Mouse (Mus musculus) stomach, embryonic 16.5 days (tissue): ENCODE results near the gene 1810046K07Rik. TPM values are rescaled to one million over a fixed set of nuclear protein-coding genes. Genes with fewer than 3 reads are reported as not detected.

Experiments used
- ATAC-seq: fragments of 200-750 bp; cut with Nextera tagmentation; 2 replicates; pipeline ENCODE4 v1.8.0; 2017; ENCODE audit warnings: moderate number of reproducible peaks, moderate TSS enrichment; ENCODE audit not compliant: insufficient read depth, low FRiP score
- H3K27ac ChIP-seq: fragments of 300-500 bp; sonication (generic); 2 replicates; pipeline ENCODE4 v1.5.1; 2014; ENCODE audit warnings: low read length
- H3K27me3 ChIP-seq: fragments of 300-500 bp; sonication (generic); 2 replicates; pipeline ENCODE4 v1.6.1; 2014; ENCODE audit warnings: low read length, control low read depth, mixed read lengths; ENCODE audit not compliant: control insufficient read depth, insufficient read depth
- H3K36me3 ChIP-seq: fragments of 300-500 bp; sonication (generic); 2 replicates; pipeline ENCODE4 v1.6.1; 2014; ENCODE audit warnings: low read length; ENCODE audit not compliant: control insufficient read depth, insufficient read depth
- H3K4me1 ChIP-seq: fragments of 300-500 bp; sonication (generic); 2 replicates; pipeline ENCODE4 v1.6.1; 2014; ENCODE audit warnings: low read length, control low read depth, mixed read lengths; ENCODE audit not compliant: control insufficient read depth, insufficient read depth
- H3K4me2 ChIP-seq: fragments of 300-500 bp; sonication (generic); 2 replicates; pipeline ENCODE4 v1.6.1; 2014; ENCODE audit warnings: low read depth, low read length, mixed read lengths
- H3K4me3 ChIP-seq: fragments of 300-500 bp; sonication (generic); replicated peaks from 2 replicates; pipeline ENCODE4 v1.5.1; 2014; ENCODE audit warnings: mild to moderate bottlenecking, low read length
- H3K9ac ChIP-seq: fragments of 300-500 bp; sonication (generic); 2 replicates; pipeline ENCODE4 v1.6.1; 2014; ENCODE audit warnings: low read length
- H3K9me3 ChIP-seq: fragments of 300-500 bp; sonication (generic); replicated peaks from 2 replicates; pipeline ENCODE4 v1.6.1; 2016; ENCODE audit warnings: low read length, control low read depth; ENCODE audit not compliant: control insufficient read depth
- WGBS: fragments of 180-500 bp; shearing (Covaris S2); extraction: QIAGEN DNeasy Blood & Tissue Kit; methylation state at CpG from one replicate; pipeline ENCODE4 v1.1.7; 2014; 5-methylcytosine and 5-hydroxymethylcytosine counted together
- polyA plus RNA-seq: library from polyadenylated mRNA; unstranded; fragments of >200 nt; fragmentation: Nextera tagmentation; extraction: Ambion mirVana; gene quantifications from 2 replicates; pipeline ENCODE4 v1.2.1, GENCODE M21; 2015

Gene 1810046K07Rik
- polyA plus RNA-seq, 1 experiment from 2014 or later, result 0.94 TPM

- Histone ChIP-seq H3K4me2 (no peak overlapping the region), H3K4me1 (no peaks in the 10 kb centered on the region), H3K9ac (no peak overlapping the region), H3K4me3 (no peak overlapping the region), H3K36me3 (no peaks in the 10 kb centered on the region), H3K9me3 (no peaks in the 10 kb centered on the region), H3K27ac (no peak overlapping the region), H3K27me3 (no peaks in the 10 kb centered on the region)
- ATAC-seq, result no peak
- 85% methylated on average over 13 of the region's 13 CpGs for WGBS
Observed at GRCm38 (mm10) chr9:51331449-51332238, 2.9 kb upstream of the 1810046K07Rik start.

GRCm38 (mm10) chr9:51327555-51327903, 1.2 kb downstream of the 1810046K07Rik start:
- no peak overlapping the region for H3K4me3 ChIP-seq
- H3K9ac ChIP-seq, result no peak overlapping the region
- H3K36me3 ChIP-seq, result no peaks in the 10 kb centered on the region
- H3K4me1 ChIP-seq, result no peaks in the 10 kb centered on the region
- no peak overlapping the region for H3K27ac ChIP-seq
- 77% methylated on average over 5 of the region's 5 CpGs for WGBS
- no peak overlapping the region for H3K4me2 ChIP-seq
- H3K9me3 ChIP-seq, result no peaks in the 10 kb centered on the region
- no peaks in the 10 kb centered on the region for H3K27me3 ChIP-seq
- no peak for ATAC-seq

- no peak overlapping the region for H3K4me2 ChIP-seq
- no peaks in the 10 kb centered on the region for H3K9me3 ChIP-seq
- H3K27ac ChIP-seq, result no peak overlapping the region
- no peaks in the 10 kb centered on the region for H3K36me3 ChIP-seq
- H3K4me1 ChIP-seq, result no peaks in the 10 kb centered on the region
- H3K27me3 ChIP-seq, result no peaks in the 10 kb centered on the region
- no peak for ATAC-seq
- H3K9ac ChIP-seq, result no peak overlapping the region
- 77% methylated on average over 11 of the region's 11 CpGs for WGBS
- H3K4me3 ChIP-seq, result no peak overlapping the region
Observed at GRCm38 (mm10) chr9:51326619-51327554, 1.8 kb downstream of the 1810046K07Rik start.

- H3K4me2 ChIP-seq, result no peak overlapping the region
- H3K9ac ChIP-seq, result no peak overlapping the region
- no peaks in the 10 kb centered on the region for H3K9me3 ChIP-seq
- no peak overlapping the region for H3K4me3 ChIP-seq
- WGBS, result 72% methylated on average over 7 of the region's 7 CpGs
- H3K4me1 ChIP-seq, result no peaks in the 10 kb centered on the region
- ATAC-seq, result no peak
- H3K27ac ChIP-seq, result no peak overlapping the region
- no peaks in the 10 kb centered on the region for H3K27me3 ChIP-seq
- H3K36me3 ChIP-seq, result no peaks in the 10 kb centered on the region
Observed at GRCm38 (mm10) chr9:51324406-51325065, 4.2 kb downstream of the 1810046K07Rik start.

GRCm38 (mm10) chr9:51320096-51320495, 8.6 kb downstream of the 1810046K07Rik start:
- Histone ChIP-seq H3K4me2 (no peak overlapping the region), H3K4me1 (no peaks in the 10 kb centered on the region), H3K9ac (no peak overlapping the region), H3K4me3 (no peak overlapping the region), H3K27me3 (no peaks in the 10 kb centered on the region), H3K9me3 (no peaks in the 10 kb centered on the region), H3K27ac (no peak overlapping the region), H3K36me3 (no peaks in the 10 kb centered on the region)
- ATAC-seq, result no peak
- 73% methylated on average over 1 of the region's 1 CpGs for WGBS

- ATAC-seq, result no peak
- Histone ChIP-seq H3K4me2 (no peak overlapping the region), H3K27ac (no peak overlapping the region), H3K4me3 (no peak overlapping the region), H3K9ac (no peak overlapping the region), H3K4me1 (no peaks in the 10 kb centered on the region), H3K27me3 (no peaks in the 10 kb centered on the region), H3K36me3 (no peaks in the 10 kb centered on the region), H3K9me3 (no peaks in the 10 kb centered on the region)
- WGBS, result 75% methylated on average over 4 of the region's 4 CpGs
Observed at GRCm38 (mm10) chr9:51318246-51318645, 10.5 kb downstream of the 1810046K07Rik start.

GRCm38 (mm10) chr9:51317322-51317721, 11.4 kb downstream of the 1810046K07Rik start:
- H3K4me1 ChIP-seq, result peaks cover 3% of the 10 kb centered on the region
- H3K27ac ChIP-seq, result no peak overlapping the region
- H3K36me3 ChIP-seq, result no peaks in the 10 kb centered on the region
- no peak overlapping the region for H3K9ac ChIP-seq
- no peak overlapping the region for H3K4me2 ChIP-seq
- ATAC-seq, result no peak
- 84% methylated on average over 4 of the region's 4 CpGs for WGBS
- H3K27me3 ChIP-seq, result no peaks in the 10 kb centered on the region
- H3K9me3 ChIP-seq, result no peaks in the 10 kb centered on the region
- H3K4me3 ChIP-seq, result no peak overlapping the region

GRCm38 (mm10) chr9:51315402-51316063, 13.2 kb downstream of the 1810046K07Rik start:
- H3K4me3 ChIP-seq, result no peak overlapping the region
- no peaks in the 10 kb centered on the region for H3K27me3 ChIP-seq
- no peaks in the 10 kb centered on the region for H3K36me3 ChIP-seq
- no peaks in the 10 kb centered on the region for H3K9me3 ChIP-seq
- no peak overlapping the region for H3K9ac ChIP-seq
- no peak overlapping the region for H3K27ac ChIP-seq
- no peak overlapping the region for H3K4me2 ChIP-seq
- peak; percentile 26; the same call in 1 of the 2 replicates for ATAC-seq
- peaks cover 3% of the 10 kb centered on the region for H3K4me1 ChIP-seq
- 46% methylated on average over 6 of the region's 6 CpGs for WGBS
